Mouse (Mus musculus) megakaryocyte-erythroid progenitor cell, adult 5-6 weeks (primary cell): Measurements from ENCODE around the gene Gng2. TPM values are rescaled to one million over a fixed set of nuclear protein-coding genes. Genes with fewer than 3 reads are reported as not detected.

Experiments used
- ATAC-seq: replicated peaks from 2 replicates; pipeline ENCODE4 v1.8.0; 2016; ENCODE audit warnings: mild to moderate bottlenecking, inconsistent platforms; ENCODE audit not compliant: severe bottlenecking, poor library complexity, low FRiP score, low TSS enrichment
- total RNA-seq, 2 experiments: library from RNA; stranded (forward) in 1 of 2; stranded (reverse) in 1 of 2; fragments of 200-1000, 215-1000 nt in 1 of 2; fragments of >200 nt in 1 of 2; fragmentation: Nextera tagmentation in 1 of 2; gene quantifications; 2 replicates each; pipeline ENCODE4 v1.2.3; 2014 to 2017

Gng2 gene
- total RNA-seq, 2 experiments from 2014 or later, result 1.2 to 5.7 TPM

GRCm38 (mm10) chr14:19946221-19946620, 31.2 kb downstream of the Gng2 start:
- ATAC-seq, result no peak

- no peak for ATAC-seq
Observed at GRCm38 (mm10) chr14:19942732-19943131, 34.7 kb downstream of the Gng2 start.

- no peak for ATAC-seq
Observed at GRCm38 (mm10) chr14:19942329-19942728, 35.1 kb downstream of the Gng2 start.

GRCm38 (mm10) chr14:19940066-19940465, 37.4 kb downstream of the Gng2 start:
- no peak for ATAC-seq

- no peak for ATAC-seq
Observed at GRCm38 (mm10) chr14:19938545-19938944, 38.9 kb downstream of the Gng2 start.

GRCm38 (mm10) chr14:19935084-19935483, 42.3 kb downstream of the Gng2 start:
- ATAC-seq, result no peak

- ATAC-seq, result no peak
Observed at GRCm38 (mm10) chr14:19933314-19933713, 44.1 kb downstream of the Gng2 start.

- peak; percentile 98 for ATAC-seq
Observed at GRCm38 (mm10) chr14:19927879-19928278, 49.5 kb downstream of the Gng2 start.

GRCm38 (mm10) chr14:19927156-19927555, 50.3 kb downstream of the Gng2 start:
- no peak for ATAC-seq

- ATAC-seq, result no peak
Observed at GRCm38 (mm10) chr14:19926312-19926711, 51.1 kb downstream of the Gng2 start.

- no peak for ATAC-seq
Observed at GRCm38 (mm10) chr14:19925157-19925556, 52.3 kb downstream of the Gng2 start.

GRCm38 (mm10) chr14:19924086-19924485, 53.3 kb downstream of the Gng2 start:
- ATAC-seq, result no peak

GRCm38 (mm10) chr14:19920254-19920691, 57.2 kb downstream of the Gng2 start:
- ATAC-seq, result no peak

- no peak for ATAC-seq
Observed at GRCm38 (mm10) chr14:19919789-19920188, 57.6 kb downstream of the Gng2 start.

- no peak for ATAC-seq
Observed at GRCm38 (mm10) chr14:19917534-19917933, 59.9 kb downstream of the Gng2 start.

- ATAC-seq, result no peak
Observed at GRCm38 (mm10) chr14:19916315-19916714, 61.1 kb downstream of the Gng2 start.

GRCm38 (mm10) chr14:19912891-19913290, 64.5 kb downstream of the Gng2 start:
- ATAC-seq, result no peak

- ATAC-seq, result peak; percentile 37
Observed at GRCm38 (mm10) chr14:19905615-19906014, 71.8 kb downstream of the Gng2 start.

- ATAC-seq, result no peak
Observed at GRCm38 (mm10) chr14:19904821-19905220, 72.6 kb downstream of the Gng2 start.

- ATAC-seq, result no peak
Observed at GRCm38 (mm10) chr14:19904031-19904430, 73.4 kb downstream of the Gng2 start.

- no peak for ATAC-seq
Observed at GRCm38 (mm10) chr14:19900492-19900891, 76.9 kb downstream of the Gng2 start.

- ATAC-seq, result no peak
Observed at GRCm38 (mm10) chr14:19887569-19887968, 89.9 kb downstream of the Gng2 start.
